Mouse (Mus musculus): ENCODE data around the gene Bcar1. TPM values are rescaled to one million over a fixed set of nuclear protein-coding genes. Genes with fewer than 3 reads are reported as not detected.

The Bcar1 gene
- total RNA-seq, 2 experiments from 2014 or later = 51.1 to 51.3 TPM

- no peak for DNase-seq (ENCODE audit: low spot score in 2 of 2)
Observed at GRCm38 (mm10) chr8:111717866-111718265, 25.7 kb downstream of the Bcar1 start.

- DNase-seq (ENCODE audit: low spot score in 2 of 2) = no peak
Observed at GRCm38 (mm10) chr8:111717488-111717792, 26.2 kb downstream of the Bcar1 start.

- DNase-seq (ENCODE audit: low spot score in 2 of 2) = peak; percentile 61 to 74
Observed at GRCm38 (mm10) chr8:111716603-111717487, 26.8 kb downstream of the Bcar1 start.

GRCm38 (mm10) chr8:111715514-111715913 lies 28.1 kb downstream of the Bcar1 start:
- DNase-seq (ENCODE audit: low spot score in 2 of 2) = no peak

GRCm38 (mm10) chr8:111714295-111714694 lies 29.3 kb downstream of the Bcar1 start:
- DNase-seq (ENCODE audit: low spot score in 2 of 2) = no peak

- no peak for DNase-seq (ENCODE audit: low spot score in 2 of 2)
Observed at GRCm38 (mm10) chr8:111713817-111714216, 29.8 kb downstream of the Bcar1 start.

- no peak for DNase-seq (ENCODE audit: low spot score in 2 of 2)
Observed at GRCm38 (mm10) chr8:111713291-111713690, 30.3 kb downstream of the Bcar1 start.

GRCm38 (mm10) chr8:111712588-111712987 lies 31.0 kb downstream of the Bcar1 start:
- DNase-seq (ENCODE audit: low spot score in 2 of 2) = peak; percentile 61 to 68

GRCm38 (mm10) chr8:111712135-111712534 lies 31.5 kb downstream of the Bcar1 start:
- DNase-seq (ENCODE audit: low spot score in 2 of 2) = peak in 1 of 2 experiments; percentile 65

- DNase-seq (ENCODE audit: low spot score in 2 of 2) = no peak
Observed at GRCm38 (mm10) chr8:111710777-111711485, 32.7 kb downstream of the Bcar1 start.

GRCm38 (mm10) chr8:111709223-111709622 lies 34.4 kb downstream of the Bcar1 start:
- no peak for DNase-seq (ENCODE audit: low spot score in 2 of 2)

GRCm38 (mm10) chr8:111708265-111708664 lies 35.3 kb downstream of the Bcar1 start:
- DNase-seq (ENCODE audit: low spot score in 2 of 2) = no peak

- DNase-seq (ENCODE audit: low spot score in 2 of 2) = no peak
Observed at GRCm38 (mm10) chr8:111705699-111706098, 37.9 kb downstream of the Bcar1 start.

- no peak for DNase-seq (ENCODE audit: low spot score in 2 of 2)
Observed at GRCm38 (mm10) chr8:111705222-111705621, 38.4 kb downstream of the Bcar1 start.

GRCm38 (mm10) chr8:111704585-111704984 lies 39.0 kb downstream of the Bcar1 start:
- no peak for DNase-seq (ENCODE audit: low spot score in 2 of 2)

- DNase-seq (ENCODE audit: low spot score in 2 of 2) = no peak
Observed at GRCm38 (mm10) chr8:111701380-111701779, 42.2 kb downstream of the Bcar1 start.

GRCm38 (mm10) chr8:111700740-111701139 lies 42.9 kb downstream of the Bcar1 start:
- no peak for DNase-seq (ENCODE audit: low spot score in 2 of 2)

- no peak for DNase-seq (ENCODE audit: low spot score in 2 of 2)
Observed at GRCm38 (mm10) chr8:111700201-111700600, 43.4 kb downstream of the Bcar1 start.

GRCm38 (mm10) chr8:111699035-111699434 lies 44.6 kb downstream of the Bcar1 start:
- no peak for DNase-seq (ENCODE audit: low spot score in 2 of 2)

- DNase-seq (ENCODE audit: low spot score in 2 of 2) = no peak
Observed at GRCm38 (mm10) chr8:111697655-111698054, 46.0 kb downstream of the Bcar1 start.

GRCm38 (mm10) chr8:111695441-111695840 lies 48.2 kb downstream of the Bcar1 start:
- DNase-seq (ENCODE audit: low spot score in 2 of 2) = no peak

- DNase-seq (ENCODE audit: low spot score in 2 of 2) = no peak
Observed at GRCm38 (mm10) chr8:111693261-111693741, 50.3 kb downstream of the Bcar1 start.
